Mouse (Mus musculus) testis, adult 2 months (tissue): ENCODE measurements around the gene Ankrd54.

Experiments
- CTCF ChIP-seq: fragments of 200-500 bp; IDR thresholded peaks from 2 replicates; pipeline ENCODE4 v1.5.1; 2012; ENCODE audit warnings: low read depth, mild to moderate bottlenecking, inconsistent platforms, low read length, moderate library complexity; ENCODE audit not compliant: control insufficient read depth, insufficient read depth, insufficient replicate concordance
- POLR2A ChIP-seq: fragments of 200-500 bp; IDR thresholded peaks from 2 replicates; pipeline ENCODE4 v1.6.1; 2012; ENCODE audit warnings: low read depth, mild to moderate bottlenecking, inconsistent platforms, low read length, moderate library complexity; ENCODE audit not compliant: control insufficient read depth

DNA sequence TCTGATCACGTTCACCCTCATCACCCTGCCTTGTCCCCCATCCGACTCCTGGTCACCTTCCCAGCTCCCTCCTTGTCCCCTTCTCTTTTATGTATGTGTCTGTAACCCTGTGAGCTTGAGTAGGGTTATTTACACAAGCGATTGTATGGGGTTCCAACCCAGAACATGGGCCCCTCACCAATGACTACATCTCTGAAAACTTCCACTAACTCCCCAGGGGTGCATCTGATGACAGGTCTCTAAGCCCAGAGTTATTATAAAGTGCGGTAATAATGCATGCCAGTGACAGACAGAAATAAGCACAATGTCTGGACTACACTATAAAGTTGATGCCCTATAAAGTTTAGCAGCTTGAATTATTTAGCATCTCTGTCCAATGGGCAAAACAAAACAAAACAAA, 37.7 kb upstream of the Ankrd54 start:
- no peak for TF ChIP-seq CTCF
- no peak for TF ChIP-seq POLR2A
